Mouse (Mus musculus) lung, postnatal 0 days (tissue): Measurements from ENCODE around the gene Mpp3.
A peak's percentile ranks its signal among the peaks of the same experiment; 100 is the strongest.

Experiments
- CTCF ChIP-seq: IDR thresholded peaks from 2 replicates; pipeline ENCODE4 v1.5.1; 2016; ENCODE audit warnings: antibody characterized with exemption, mild to moderate bottlenecking
- EP300 ChIP-seq: IDR thresholded peaks from 2 replicates; pipeline ENCODE4 v1.6.1; 2016; ENCODE audit warnings: antibody characterized with exemption, mild to moderate bottlenecking, control low read depth

DNA sequence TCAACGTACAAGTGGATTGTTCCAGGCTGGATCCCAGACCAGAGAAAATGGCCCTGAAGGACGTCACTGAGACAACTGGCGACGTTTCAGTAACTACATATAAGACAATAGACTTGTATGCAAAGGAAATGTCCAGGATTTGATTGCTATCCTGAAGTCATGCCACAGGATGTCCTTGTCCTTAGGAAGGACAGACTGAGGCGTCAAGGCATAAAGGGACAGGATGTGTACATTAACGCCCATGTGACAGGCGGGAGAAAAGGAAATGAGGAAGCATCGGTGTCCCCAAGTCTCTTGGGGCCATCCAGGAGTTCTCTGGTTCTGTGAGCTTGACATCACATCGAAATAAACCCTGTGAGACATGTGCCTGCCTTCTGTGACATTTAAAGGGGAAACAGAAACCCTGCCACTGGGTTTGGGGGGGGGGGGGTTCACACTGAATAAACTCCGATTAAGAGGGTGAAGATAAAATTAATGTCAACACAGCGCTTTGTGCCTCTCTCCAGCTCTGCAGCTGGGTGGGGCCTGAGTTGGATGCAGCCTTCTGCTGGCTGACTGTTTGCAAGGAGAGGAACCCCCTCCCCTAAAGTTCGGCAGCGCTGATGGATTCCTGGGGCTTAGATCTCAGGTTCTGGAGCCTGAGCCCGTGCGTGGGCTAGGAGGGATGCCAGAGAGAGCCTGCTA lies 19.2 kb downstream of the Mpp3 start:
- TF ChIP-seq EP300: peak; percentile 99
- no peak for TF ChIP-seq CTCF
